Mouse (Mus musculus): ENCODE data around the gene Errfi1.
A peak's percentile ranks its signal among the peaks of the same experiment; 100 is the strongest.

The Errfi1 gene

DNA sequence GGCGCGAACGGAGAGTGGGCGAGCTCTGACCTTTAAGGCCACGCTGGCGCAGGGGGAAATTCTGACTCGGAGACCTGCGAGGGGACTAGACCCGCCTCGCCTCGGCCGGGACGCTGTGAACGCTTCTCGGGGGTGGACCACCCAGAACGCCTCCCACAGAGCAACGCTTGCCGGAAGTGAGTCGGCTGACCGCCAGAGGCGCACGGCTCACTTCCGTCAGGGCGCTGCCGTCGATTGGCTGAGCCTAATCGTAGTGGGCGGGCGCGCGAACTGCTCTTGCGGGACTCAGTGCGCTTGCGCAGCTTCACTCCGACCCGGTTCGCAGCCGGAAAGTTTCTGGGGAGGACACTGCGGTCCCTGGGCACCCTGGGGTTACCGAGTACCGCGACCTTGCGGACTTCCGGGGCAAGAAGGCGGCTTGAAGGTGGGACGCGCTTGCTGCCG, 60.6 kb downstream of the Errfi1 start, which contains the start of the genes Park7 and Tnfrsf9:
Gene Park7, minus strand, starts transcription at position 148 of the 444 bp plus-strand sequence.
Gene Tnfrsf9, plus strand, starts transcription at position 273 of the 444 bp plus-strand sequence.
- peak; percentile 98 for DNase-seq (ENCODE audit: low read depth, low spot score)

DNA sequence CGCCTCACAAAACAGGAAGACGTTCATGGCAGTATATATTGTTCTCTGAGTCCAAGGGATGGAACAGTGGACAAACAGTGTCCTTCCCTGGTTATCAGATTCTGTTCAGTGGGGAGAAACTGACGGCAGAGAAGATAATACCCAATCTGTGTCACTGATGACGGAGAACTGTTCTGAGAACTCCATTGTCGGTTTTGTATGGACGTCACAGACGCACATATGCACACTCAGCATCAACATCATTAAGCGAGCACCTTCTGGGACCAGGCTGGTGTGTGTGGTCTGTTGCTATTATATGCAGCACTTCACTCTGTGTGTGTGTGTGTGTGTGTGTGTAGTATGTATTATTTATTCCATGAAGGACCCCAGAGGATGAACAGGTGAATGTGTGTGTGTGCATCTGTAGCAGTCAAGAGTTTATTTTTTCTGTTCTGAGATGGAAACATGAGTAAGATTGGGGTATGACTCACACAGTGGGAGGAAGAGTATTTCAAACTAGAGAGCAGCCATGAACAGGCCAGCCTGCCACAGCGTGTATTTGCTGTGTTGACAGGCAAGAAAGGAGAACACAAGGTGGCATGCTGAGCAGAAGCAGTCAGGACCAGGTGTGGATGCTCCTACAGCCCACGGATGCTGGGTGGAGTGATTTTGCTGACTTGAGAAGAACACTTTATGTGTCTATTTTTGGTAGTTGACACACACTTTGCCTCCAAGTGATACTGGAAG, 61.6 kb downstream of the Errfi1 start:
- no peak for DNase-seq (ENCODE audit: low read depth, low spot score)

DNA sequence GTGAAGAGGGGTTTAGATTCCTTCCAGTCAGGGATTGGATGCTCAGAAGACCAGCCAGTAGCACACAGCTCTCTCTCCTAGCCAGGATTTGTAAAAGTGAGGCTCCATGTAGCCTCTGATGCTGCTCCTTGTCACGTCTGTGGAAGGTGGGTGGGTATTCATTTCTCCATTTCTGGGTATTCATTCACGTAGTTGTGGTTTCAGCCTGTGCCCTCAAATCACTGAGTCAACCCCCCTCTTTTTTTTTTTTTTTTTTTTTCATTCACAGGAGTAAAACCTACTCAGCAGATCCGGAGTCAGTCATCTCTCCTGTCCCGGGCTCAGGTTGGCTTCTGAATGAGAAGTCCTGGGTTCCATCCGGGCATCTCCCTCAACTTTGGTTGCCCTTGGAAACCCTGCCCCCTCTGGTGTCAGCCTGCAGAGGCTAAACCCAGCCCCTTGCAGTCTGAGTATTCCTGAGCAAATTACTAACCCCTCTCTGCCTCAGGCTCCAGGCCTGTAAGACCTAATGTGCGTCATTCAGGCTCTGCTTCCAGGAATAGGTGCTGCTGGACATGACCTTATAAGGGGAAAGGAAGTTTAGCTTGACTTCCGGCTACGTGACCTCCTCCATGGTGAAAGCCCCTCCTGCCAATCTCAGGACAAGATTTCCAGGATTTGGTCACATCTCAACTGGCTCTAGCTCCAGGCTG, 63.8 kb downstream of the Errfi1 start:
- no peak for DNase-seq (ENCODE audit: low read depth, low spot score)
